Mouse (Mus musculus): ENCODE measurements around the gene Krt34. TPM values are rescaled to one million over a fixed set of nuclear protein-coding genes. Genes with fewer than 3 reads are reported as not detected.

Gene Krt34
- total and polyA plus RNA-seq, 3 experiments: not detected

GRCm38 (mm10) chr11:100087861-100088260 lies 46.5 kb upstream of the Krt34 start, which contains the start of gene Krt32:
Gene Krt32, minus strand, starts transcription at chr11:100088226.
- Histone ChIP-seq H3K36me3 (replicated peaks in 1 of 2; ENCODE audit: control insufficient read depth in 1 of 2, insufficient read depth in 1 of 2, low read length in 1 of 2) (no peaks in the 10 kb centered on the region), H3K27ac (ENCODE audit: insufficient read depth, low read depth) (no peak within 1 kb of the TSS), H3K9me3 (replicated peaks; ENCODE audit: low read length) (peaks cover 10% of the 10 kb centered on the region), H3K79me2 (replicated peaks; ENCODE audit: control insufficient read depth, extremely low read depth, insufficient read depth, poor library complexity, severe bottlenecking) (no peaks in the 10 kb centered on the region), H3K27me3 (replicated peaks) (peaks cover 93% of the 10 kb centered on the region), H3K9ac (ENCODE audit: insufficient read depth, low read depth) (no peak within 1 kb of the TSS), H3K4me3 (replicated peaks in 1 of 3; ENCODE audit: low read depth in 2 of 3, low read length in 2 of 3, poor library complexity in 1 of 3) (no peak within 1 kb of the TSS), H3K4me2 (ENCODE audit: insufficient read depth, low read depth, poor library complexity, severe bottlenecking) (no peak within 1 kb of the TSS), H3K4me1 (ENCODE audit: control insufficient read depth in 1 of 2, insufficient read depth in 2 of 2) (no peaks in the 10 kb centered on the region)
- no peak for DNase-seq (ENCODE audit: extremely low read depth)
- dilution Hi-C loops (cut with MboI; ENCODE audit: extremely low pct_ligation_motif_present, extremely low pct_unique_long_range_greater_than_20kb, low sequenced_read_pairs) (no loop called here), in situ Hi-C loops (cut with MboI; ENCODE audit: low pct_ligation_motif_present, low pct_unique_long_range_greater_than_20kb, low sequenced_read_pairs) (no loop called here)
- TF ChIP-seq ZMIZ1 (IDR thresholded peaks at IDR 0.05; ENCODE audit: low read depth, low read length) (no peak), UBTF (IDR thresholded peaks at IDR 0.05; ENCODE audit: low read depth, low read length) (no peak), POLR2A (IDR thresholded peaks at IDR 0.05; ENCODE audit: low read depth, low read length) (no peak), SIN3A (IDR thresholded peaks at IDR 0.05; ENCODE audit: low read length) (no peak), USF1 (IDR thresholded peaks at IDR 0.05; ENCODE audit: low read depth, low read length) (no peak), MAX (IDR thresholded peaks at IDR 0.05; ENCODE audit: low read length) (no peak), KAT2A (IDR thresholded peaks at IDR 0.05; ENCODE audit: insufficient replicate concordance, low read length) (no peak), MEF2A (IDR thresholded peaks at IDR 0.05; ENCODE audit: borderline replicate concordance, low read depth, low read length) (no peak), EP300 (IDR thresholded peaks at IDR 0.05; ENCODE audit: low read length) (no peak), CHD2 (IDR thresholded peaks at IDR 0.05; ENCODE audit: low read length) (no peak), BHLHE40 (IDR thresholded peaks at IDR 0.05; ENCODE audit: low read depth, low read length) (no peak), MAZ (IDR thresholded peaks at IDR 0.05; ENCODE audit: low read depth, low read length) (no peak)

GRCm38 (mm10) chr11:100073873-100074272 lies 32.5 kb upstream of the Krt34 start:
- H3K79me2 ChIP-seq (replicated peaks; ENCODE audit: control insufficient read depth, extremely low read depth, insufficient read depth, poor library complexity, severe bottlenecking): no peaks in the 10 kb centered on the region
- H3K9me3 ChIP-seq (replicated peaks; ENCODE audit: low read length): no peaks in the 10 kb centered on the region
- H3K4me1 ChIP-seq (ENCODE audit: control insufficient read depth in 1 of 2, insufficient read depth in 2 of 2): no peaks in the 10 kb centered on the region
- DNase-seq (ENCODE audit: extremely low read depth): no peak
- H3K27ac ChIP-seq (ENCODE audit: insufficient read depth, low read depth): no peak overlapping the region
- H3K36me3 ChIP-seq (replicated peaks in 1 of 2; ENCODE audit: control insufficient read depth in 1 of 2, insufficient read depth in 1 of 2, low read length in 1 of 2): no peaks in the 10 kb centered on the region
- no peak overlapping the region for H3K9ac ChIP-seq (ENCODE audit: insufficient read depth, low read depth)
- no peak overlapping the region for H3K4me2 ChIP-seq (ENCODE audit: insufficient read depth, low read depth, poor library complexity, severe bottlenecking)
- no peak for TF ChIP-seq ZKSCAN1 (IDR thresholded peaks at IDR 0.05; ENCODE audit: borderline replicate concordance, low read depth, low read length)
- dilution Hi-C loops (cut with MboI; ENCODE audit: extremely low pct_ligation_motif_present, extremely low pct_unique_long_range_greater_than_20kb, low sequenced_read_pairs): no loop called here
- H3K4me3 ChIP-seq (replicated peaks in 1 of 3; ENCODE audit: low read depth in 2 of 3, low read length in 2 of 3, poor library complexity in 1 of 3): no peak overlapping the region
- H3K27me3 ChIP-seq (replicated peaks): peaks cover 96% of the 10 kb centered on the region
- in situ Hi-C loops (cut with MboI; ENCODE audit: low pct_ligation_motif_present, low pct_unique_long_range_greater_than_20kb, low sequenced_read_pairs): no loop called here

GRCm38 (mm10) chr11:100067293-100068036 lies 26.1 kb upstream of the Krt34 start:
- no peak overlapping the region for H3K27ac ChIP-seq (ENCODE audit: insufficient read depth, low read depth)
- TF ChIP-seq SIN3A (IDR thresholded peaks at IDR 0.05; ENCODE audit: low read length): no peak
- TF ChIP-seq RAD21 (IDR thresholded peaks at IDR 0.05; ENCODE audit: low read depth, low read length): peak; percentile 8
- TF ChIP-seq MYC (IDR thresholded peaks at IDR 0.05; ENCODE audit: low read depth, low read length): no peak
- no peak for TF ChIP-seq POLR2A (IDR thresholded peaks at IDR 0.05; ENCODE audit: low read depth, low read length)
- TF ChIP-seq NRF1 (IDR thresholded peaks at IDR 0.05; ENCODE audit: low read depth, low read length): no peak
- TF ChIP-seq CTCF (conservative IDR thresholded peaks at IDR 0.05 in 1 of 2, IDR thresholded peaks at IDR 0.05 in 1 of 2; ENCODE audit: low read depth in 2 of 2, low read length in 2 of 2): peak in 1 of 2 experiments; percentile 37; a peak in 2 of 4 replicates
- no peak for TF ChIP-seq USF2 (conservative IDR thresholded peaks at IDR 0.05; ENCODE audit: low read depth, low read length)
- peak; percentile 43 for TF ChIP-seq SMC3 (IDR thresholded peaks at IDR 0.05; ENCODE audit: low read depth, low read length)
- TF ChIP-seq TBP (conservative IDR thresholded peaks at IDR 0.05; ENCODE audit: low read depth, low read length): no peak
- no peak for TF ChIP-seq GABPA (IDR thresholded peaks at IDR 0.05; ENCODE audit: insufficient replicate concordance, low read depth, low read length)
- TF ChIP-seq USF1 (IDR thresholded peaks at IDR 0.05; ENCODE audit: low read depth, low read length): no peak
- no peak overlapping the region for H3K9ac ChIP-seq (ENCODE audit: insufficient read depth, low read depth)
- H3K9me3 ChIP-seq (replicated peaks; ENCODE audit: low read length): no peaks in the 10 kb centered on the region
- no peaks in the 10 kb centered on the region for H3K4me1 ChIP-seq (ENCODE audit: control insufficient read depth in 1 of 2, insufficient read depth in 2 of 2)
- in situ Hi-C loops (cut with MboI; ENCODE audit: low pct_ligation_motif_present, low pct_unique_long_range_greater_than_20kb, low sequenced_read_pairs) (no loop called here), dilution Hi-C loops (cut with MboI; ENCODE audit: extremely low pct_ligation_motif_present, extremely low pct_unique_long_range_greater_than_20kb, low sequenced_read_pairs) (no loop called here)
- DNase-seq (ENCODE audit: extremely low read depth): no peak
- H3K4me2 ChIP-seq (ENCODE audit: insufficient read depth, low read depth, poor library complexity, severe bottlenecking): no peak overlapping the region
- no peak overlapping the region for H3K4me3 ChIP-seq (replicated peaks in 1 of 3; ENCODE audit: low read depth in 2 of 3, low read length in 2 of 3, poor library complexity in 1 of 3)
- H3K36me3 ChIP-seq (replicated peaks in 1 of 2; ENCODE audit: control insufficient read depth in 1 of 2, insufficient read depth in 1 of 2, low read length in 1 of 2): no peaks in the 10 kb centered on the region
- H3K27me3 ChIP-seq (replicated peaks): peaks cover 93% of the 10 kb centered on the region
- H3K79me2 ChIP-seq (replicated peaks; ENCODE audit: control insufficient read depth, extremely low read depth, insufficient read depth, poor library complexity, severe bottlenecking): no peaks in the 10 kb centered on the region

Measured in CH12.LX (cell line).